Mouse (Mus musculus) lung, postnatal 36 days (tissue): Measurements from ENCODE around the gene Cbfa2t3.
A peak's percentile ranks its signal among the peaks of the same experiment; 100 is the strongest.

Source experiments
- DNase-seq: peaks from one replicate; pipeline ENCODE4 v3.0.0; 2022; ENCODE audit warnings: mixed read lengths

Gene Cbfa2t3

GRCm38 (mm10) chr8:122600666-122601065 is 98.2 kb downstream of the Cbfa2t3 start:
- no peak for DNase-seq

DNA sequence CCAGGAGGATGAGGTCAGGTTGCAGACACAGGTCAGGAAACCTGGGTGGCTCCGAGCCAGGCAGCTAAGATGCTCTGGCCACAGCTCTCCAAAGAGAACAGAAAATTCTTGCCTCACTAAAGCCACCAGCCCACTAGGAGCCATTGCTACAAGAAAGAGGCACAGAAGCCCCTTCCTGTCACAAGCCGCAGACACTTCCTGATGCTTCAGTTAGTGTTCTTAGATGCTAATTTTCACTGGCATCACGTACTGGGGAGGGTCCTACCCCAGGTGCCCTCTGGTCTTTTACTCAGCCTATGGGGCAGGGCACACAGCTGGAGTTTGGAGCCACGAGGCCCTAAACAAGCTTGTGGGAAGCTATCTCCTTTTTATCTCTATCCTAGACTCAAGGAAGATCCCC is 102.9 kb downstream of the Cbfa2t3 start:
- no peak for DNase-seq

DNA sequence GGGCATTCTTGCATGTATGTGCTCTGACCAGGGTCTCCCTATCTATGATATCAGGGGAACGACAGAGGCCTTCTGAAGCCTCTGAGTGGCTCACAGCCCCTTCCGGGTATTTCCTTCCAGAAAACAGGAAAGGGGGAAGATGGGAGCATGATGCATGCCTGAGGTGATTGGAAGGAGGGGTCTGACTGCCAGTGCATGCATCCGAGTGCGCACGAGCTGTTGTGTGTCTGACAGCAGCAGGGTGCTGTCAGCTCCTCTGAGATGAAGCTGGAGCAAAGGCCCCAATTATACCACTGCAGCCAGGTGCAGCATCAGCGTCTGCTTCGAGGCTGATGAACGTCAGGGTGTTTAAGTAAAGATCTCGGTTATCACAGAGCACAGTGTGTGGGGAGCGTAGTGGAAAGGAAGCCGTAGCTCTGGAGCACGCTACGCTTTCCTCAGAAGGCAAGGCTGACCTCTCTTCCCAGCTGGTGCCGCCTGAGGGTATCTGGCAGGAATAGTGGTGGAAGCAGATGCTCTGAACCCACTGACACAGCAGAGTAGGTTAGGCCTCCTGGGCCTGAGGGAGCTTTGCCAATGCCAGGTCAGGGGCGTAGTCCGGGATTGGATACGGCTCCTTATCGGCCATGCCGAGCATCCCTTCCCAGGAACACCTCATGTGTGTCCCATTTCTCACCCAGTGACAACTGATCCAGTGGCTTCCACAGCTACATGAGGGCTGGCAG is 105.0 kb downstream of the Cbfa2t3 start:
- DNase-seq, result no peak

GRCm38 (mm10) chr8:122593240-122593639 is 105.7 kb downstream of the Cbfa2t3 start:
- DNase-seq, result peak; percentile 39

GRCm38 (mm10) chr8:122586749-122587148 is 112.2 kb downstream of the Cbfa2t3 start:
- DNase-seq, result no peak

DNA sequence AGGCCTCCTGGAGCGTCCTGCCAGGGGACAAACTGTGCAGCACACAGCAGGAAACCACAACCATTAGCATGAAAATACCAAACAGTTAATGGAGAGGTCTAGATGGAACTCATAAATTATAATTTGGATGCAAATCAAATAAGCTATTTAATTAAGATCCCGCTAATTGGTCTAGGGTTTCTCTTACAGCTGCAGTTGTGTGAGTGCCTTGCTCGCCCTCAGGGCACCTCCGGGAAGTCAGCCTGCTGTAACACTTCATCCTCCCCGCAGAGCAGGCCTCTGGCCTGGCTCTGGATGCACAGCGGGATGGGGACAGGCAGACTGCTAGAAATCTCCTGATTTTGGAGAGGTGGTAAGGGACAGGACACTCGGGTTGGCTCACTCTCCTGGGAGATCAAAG is 112.7 kb downstream of the Cbfa2t3 start:
- DNase-seq, result no peak

DNA sequence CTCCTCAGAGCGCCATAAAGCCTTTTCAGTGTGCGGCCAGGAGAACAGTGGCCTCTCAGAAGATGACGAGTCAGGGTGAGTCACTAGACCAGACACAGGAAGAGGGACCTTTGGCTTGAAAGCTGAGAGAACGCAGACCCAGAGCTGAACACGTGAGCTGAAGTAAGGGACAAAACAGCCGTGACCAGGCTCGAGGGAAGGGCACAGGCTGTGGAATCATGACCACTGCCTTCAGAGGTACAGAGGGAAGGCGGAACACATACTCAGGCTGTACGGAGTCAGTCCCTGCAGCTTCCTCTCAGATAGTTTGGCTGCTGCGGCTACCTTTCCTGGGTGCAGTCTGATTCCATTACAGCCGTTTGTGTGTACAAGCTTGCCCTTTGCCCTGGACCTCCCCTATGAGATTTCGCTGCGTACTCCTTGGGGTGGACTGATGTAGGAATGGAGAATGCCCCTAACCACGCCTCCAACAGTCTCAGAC is 113.5 kb downstream of the Cbfa2t3 start:
- DNase-seq, result no peak

- no peak for DNase-seq
Observed at GRCm38 (mm10) chr8:122584981-122585380, 113.9 kb downstream of the Cbfa2t3 start.

GRCm38 (mm10) chr8:122580926-122581325 is 118.0 kb downstream of the Cbfa2t3 start:
- no peak for DNase-seq

- no peak for DNase-seq
Observed at GRCm38 (mm10) chr8:122579196-122579595, 119.7 kb downstream of the Cbfa2t3 start.

DNA sequence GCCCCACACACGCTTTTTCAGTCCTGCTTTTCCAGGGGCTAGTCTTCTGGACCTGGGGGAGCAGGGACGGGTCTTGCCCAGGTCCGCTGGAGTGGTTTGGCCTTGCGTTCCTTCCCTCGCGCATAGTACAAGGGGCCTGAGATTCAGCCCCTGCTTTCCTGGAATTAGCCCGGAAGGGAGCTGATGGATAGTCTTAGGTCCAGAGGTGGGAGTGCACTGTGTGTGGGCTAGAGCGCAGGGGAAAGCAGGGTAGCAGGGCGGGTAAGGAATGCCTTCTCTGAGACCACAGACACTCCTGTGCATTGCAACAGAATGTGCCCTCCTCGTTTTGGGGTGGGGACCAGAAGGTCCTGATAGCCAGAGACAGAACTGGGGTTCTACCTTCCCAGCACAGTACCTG is 121.8 kb downstream of the Cbfa2t3 start:
- no peak for DNase-seq

DNA sequence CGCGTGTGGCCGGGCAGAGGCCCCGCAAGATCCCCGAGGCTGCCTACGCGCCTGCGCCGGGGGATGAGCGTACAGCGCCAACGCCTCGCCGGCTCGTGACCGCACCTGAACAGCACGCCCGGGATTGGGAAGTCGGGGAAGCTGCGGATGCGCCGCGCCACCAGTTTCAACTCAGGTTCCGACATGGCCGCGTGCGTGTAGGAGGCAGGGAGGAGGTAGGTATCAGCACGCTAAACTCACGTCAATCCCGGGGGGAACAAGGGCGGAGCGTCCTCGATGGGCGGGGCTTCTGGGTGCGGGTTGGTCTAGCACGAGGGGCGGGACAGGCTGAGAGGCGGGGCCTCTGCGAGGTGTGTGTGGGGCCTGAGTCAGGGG is 122.3 kb downstream of the Cbfa2t3 start, which contains the start of gene Aprt:
TSS of gene Aprt (minus strand) at position 262 of the 375 bp plus-strand sequence.
- DNase-seq, result peak; percentile 98

GRCm38 (mm10) chr8:122575735-122576647 is 122.9 kb downstream of the Cbfa2t3 start:
- no peak for DNase-seq

GRCm38 (mm10) chr8:122575286-122575685 is 123.6 kb downstream of the Cbfa2t3 start:
- DNase-seq, result no peak
